In genomic region chr17:24072919-24073696, GRCm38 (mm10) we compare ENCODE assay signal across 8 mouse cellular contexts. TPM values are rescaled to one million over a fixed set of nuclear protein-coding genes. Genes with fewer than 3 reads are reported as not detected.
DNase-seq lines count a peak whose midpoint lies in the region; ATAC-seq and TF ChIP-seq lines count a peak whose summit lies in the region.

Kctd5 (minus strand) TSS chr17:24073485.

- H3K9me3 ChIP-seq in E14TG2a.4 (ENCODE audit: low read length), result no peaks in the 10 kb centered on the region
- no peaks in the 10 kb centered on the region for H3K9me3 ChIP-seq in forebrain, embryonic 12.5 days
- no peaks in the 10 kb centered on the region for H3K9me3 ChIP-seq in heart, postnatal 0 days (replicated peaks; ENCODE audit: control insufficient read depth, low read length)
- H3K9me3 ChIP-seq in liver, embryonic 16.5 days (replicated peaks; ENCODE audit: control insufficient read depth, low read length), result no peaks in the 10 kb centered on the region
- H3K9me3 ChIP-seq in neural tube, embryonic 13.5 days, result no peaks in the 10 kb centered on the region

- TF ChIP-seq EP300 in heart, postnatal 0 days (IDR thresholded peaks at IDR 0.05; ENCODE audit: low read depth), result peak; percentile 92

- ATAC-seq in forebrain, embryonic 12.5 days (ENCODE audit: low FRiP score), result peak; percentile 99
- ATAC-seq in heart, postnatal 0 days (ENCODE audit: insufficient read depth, low read depth), result peak; percentile 97
- peak; percentile 98 for ATAC-seq in liver, embryonic 16.5 days (ENCODE audit: low read depth)
- ATAC-seq in neural tube, embryonic 13.5 days (ENCODE audit: low read depth), result peak; percentile 97

- peak within 1 kb of the TSS; percentile 99 for H3K4me3 ChIP-seq in E14TG2a.4 (replicated peaks; ENCODE audit: low read length)
- peak within 1 kb of the TSS; percentile 95 for H3K4me3 ChIP-seq in forebrain, embryonic 12.5 days (replicated peaks)
- H3K4me3 ChIP-seq in heart, postnatal 0 days (ENCODE audit: low read depth, low read length), result peak within 1 kb of the TSS; percentile 98
- H3K4me3 ChIP-seq in liver, embryonic 16.5 days (ENCODE audit: low read depth, low read length), result peak within 1 kb of the TSS; percentile 82
- peak within 1 kb of the TSS; percentile 97 for H3K4me3 ChIP-seq in neural tube, embryonic 13.5 days
- peak within 1 kb of the TSS; percentile 97 for H3K4me3 ChIP-seq in testis, adult 2 months (ENCODE audit: control insufficient read depth, low read depth, low read length)

- peak; percentile 78 for TF ChIP-seq POLR2A in testis, adult 2 months (IDR thresholded peaks at IDR 0.05; ENCODE audit: control insufficient read depth, low read depth, low read length)

- H3K27me3 ChIP-seq in E14TG2a.4 (ENCODE audit: insufficient read depth, low read length), result no peaks in the 10 kb centered on the region
- H3K27me3 ChIP-seq in forebrain, embryonic 12.5 days, result no peaks in the 10 kb centered on the region
- H3K27me3 ChIP-seq in heart, postnatal 0 days (ENCODE audit: control insufficient read depth, insufficient read depth, low read length), result no peaks in the 10 kb centered on the region
- H3K27me3 ChIP-seq in liver, embryonic 16.5 days (ENCODE audit: control insufficient read depth, insufficient read depth, low read depth, low read length), result no peaks in the 10 kb centered on the region
- H3K27me3 ChIP-seq in neural tube, embryonic 13.5 days, result no peaks in the 10 kb centered on the region
- no peaks in the 10 kb centered on the region for H3K27me3 ChIP-seq in testis, adult 2 months (ENCODE audit: control insufficient read depth, insufficient read depth, low read length)

- peak within 1 kb of the TSS; percentile 78 for H3K9ac ChIP-seq in forebrain, embryonic 12.5 days
- peak within 1 kb of the TSS; percentile 92 for H3K9ac ChIP-seq in heart, postnatal 0 days (replicated peaks; ENCODE audit: low read depth, low read length)
- H3K9ac ChIP-seq in liver, embryonic 16.5 days (ENCODE audit: low read depth, low read length), result peak within 1 kb of the TSS; percentile 86
- peak within 1 kb of the TSS; percentile 97 for H3K9ac ChIP-seq in neural tube, embryonic 13.5 days

- peak within 1 kb of the TSS; percentile 80 for H3K4me2 ChIP-seq in forebrain, embryonic 12.5 days
- peak within 1 kb of the TSS; percentile 82 for H3K4me2 ChIP-seq in heart, postnatal 0 days (ENCODE audit: low read depth, low read length)
- H3K4me2 ChIP-seq in liver, embryonic 16.5 days (ENCODE audit: low read depth, low read length), result peak within 1 kb of the TSS; percentile 53
- H3K4me2 ChIP-seq in neural tube, embryonic 13.5 days, result peak within 1 kb of the TSS; percentile 81

- no peak for TF ChIP-seq CTCF in E14TG2a.4 (conservative IDR thresholded peaks at IDR 0.05; ENCODE audit: low read length)
- TF ChIP-seq CTCF in heart, postnatal 0 days (IDR thresholded peaks at IDR 0.05; ENCODE audit: low read depth), result no peak
- TF ChIP-seq CTCF in testis, adult 2 months (IDR thresholded peaks at IDR 0.05; ENCODE audit: control insufficient read depth, insufficient read depth, insufficient replicate concordance, low read depth, low read length), result no peak

- under 1% methylated on average over 62 of the region's 62 CpGs for WGBS in forebrain, embryonic 12.5 days
- under 1% methylated on average over 62 of the region's 62 CpGs for WGBS in heart, postnatal 0 days
- WGBS in liver, embryonic 16.5 days (ENCODE audit: insufficient replicate concordance), result under 1% methylated on average over 62 of the region's 62 CpGs
- under 1% methylated on average over 61 of the region's 62 CpGs for WGBS in neural tube, embryonic 13.5 days

- peak; percentile 94 for DNase-seq in c-Kit-positive CD71-positive TER-119-positive erythroid progenitor cells, embryonic 14.5 days (ENCODE audit: low spot score)
- peak; percentile 90 for DNase-seq in heart, postnatal 0 days (ENCODE audit: low spot score)
- peak; percentile 95 to 96 for DNase-seq in kidney, postnatal 4 days

- peak within 1 kb of the TSS; percentile 80; the same call in 1 of the 2 replicates for H3K27ac ChIP-seq in forebrain, embryonic 12.5 days
- H3K27ac ChIP-seq in heart, postnatal 0 days (ENCODE audit: low read depth), result peak within 1 kb of the TSS; percentile 86
- peak within 1 kb of the TSS; percentile 27; the same call in 1 of the 2 replicates for H3K27ac ChIP-seq in liver, embryonic 16.5 days (ENCODE audit: low read length)
- peak within 1 kb of the TSS; percentile 86 for H3K27ac ChIP-seq in neural tube, embryonic 13.5 days (replicated peaks)
- peak within 1 kb of the TSS; percentile 54 for H3K27ac ChIP-seq in testis, adult 2 months (ENCODE audit: control insufficient read depth, insufficient read depth, low read depth, low read length)

- peaks cover 57% of the 10 kb centered on the region for H3K36me3 ChIP-seq in E14TG2a.4 (ENCODE audit: insufficient read depth, low read length)
- H3K36me3 ChIP-seq in forebrain, embryonic 12.5 days (replicated peaks), result peaks cover 8% of the 10 kb centered on the region
- H3K36me3 ChIP-seq in heart, postnatal 0 days (replicated peaks; ENCODE audit: control insufficient read depth, insufficient read depth, low read length), result peaks cover 24% of the 10 kb centered on the region
- peaks cover 8% of the 10 kb centered on the region for H3K36me3 ChIP-seq in liver, embryonic 16.5 days (ENCODE audit: control insufficient read depth, insufficient read depth)
- peaks cover 15% of the 10 kb centered on the region for H3K36me3 ChIP-seq in neural tube, embryonic 13.5 days
- no peaks in the 10 kb centered on the region; the same call in 1 of the 2 replicates for H3K36me3 ChIP-seq in testis, adult 2 months (ENCODE audit: control insufficient read depth, insufficient read depth, low read length)

- H3K4me1 ChIP-seq in E14TG2a.4 (replicated peaks; ENCODE audit: low read depth, low read length), result peaks cover 53% of the 10 kb centered on the region
- peaks cover 21% of the 10 kb centered on the region for H3K4me1 ChIP-seq in forebrain, embryonic 12.5 days
- H3K4me1 ChIP-seq in heart, postnatal 0 days (ENCODE audit: control insufficient read depth, insufficient read depth), result peaks cover 16% of the 10 kb centered on the region
- H3K4me1 ChIP-seq in liver, embryonic 16.5 days (ENCODE audit: control insufficient read depth, low read depth, low read length), result peaks cover 3% of the 10 kb centered on the region; the same call in 1 of the 2 replicates
- H3K4me1 ChIP-seq in neural tube, embryonic 13.5 days (replicated peaks), result peaks cover 33% of the 10 kb centered on the region
- 0 out of 2 replicates have a peak, but pooled peaks cover 2% of the 10 kb centered on the region for H3K4me1 ChIP-seq in testis, adult 2 months (ENCODE audit: control insufficient read depth, insufficient read depth, low read length)

RNA-seq across cellular contexts. Expression of gene Kctd5, which starts in this region (rescaled TPM):
- 91.7 and 92.2 TPM in 2 replicates for polyA plus RNA-seq in forebrain, embryonic 12.5 days (2016; fragmentation: Nextera tagmentation; extraction: Ambion mirVana)
- 34.1 and 39.5 TPM in 2 replicates for total RNA-seq in heart, postnatal 0 days (2014; rRNA removed; ENCODE audit: low replicate concordance)
- 23.2 and 23.9 TPM in 2 replicates for polyA plus RNA-seq in heart, postnatal 0 days (2015; fragmentation: Nextera tagmentation; extraction: Ambion mirVana)
- 10.3 and 10.8 TPM in 2 replicates for polyA plus RNA-seq in liver, embryonic 16.5 days (2015; fragmentation: Nextera tagmentation; extraction: Ambion mirVana)
- polyA plus RNA-seq in neural tube, embryonic 13.5 days (2015; fragmentation: Nextera tagmentation; extraction: Ambion mirVana), result 82.6 and 85.4 TPM in 2 replicates
- 11.5 and 11.9 TPM in 2 replicates for polyA plus RNA-seq in testis, adult 2 months (2012; rRNA removed)

Comparison
In these comparisons a context has a peak if more than half of its experiments do, and no peak if none do; other contexts are left out.
1. Peak in every context shown above with its lines: DNase-seq, ATAC-seq, H3K4me3 ChIP-seq and H3K27ac ChIP-seq.
2. H3K27ac ChIP-seq: peak in every context shown above with its lines; median percentile 86 in heart, postnatal 0 days; 86 in neural tube, embryonic 13.5 days; 80 in forebrain, embryonic 12.5 days; 54 in testis, adult 2 months; 27 in liver, embryonic 16.5 days.